Mouse (Mus musculus) cerebellum, adult 2 months (tissue): ENCODE measurements at regions not wholly inside any gene's neighbourhood (a gene's known extent, or its start where the extent isn't known, plus 50 kb on each side); places are given as distances from the start of the nearest gene placed in this dataset.

ENCODE experiments used
- CTCF ChIP-seq: fragments of 200-500 bp; IDR thresholded peaks from 2 replicates; pipeline ENCODE4 v1.5.1; 2011; ENCODE audit warnings: low read depth, mild to moderate bottlenecking, control low read depth, low read length, moderate library complexity, borderline replicate concordance; ENCODE audit not compliant: insufficient read depth
- POLR2A ChIP-seq: fragments of 200-500 bp; IDR thresholded peaks from 2 replicates; pipeline ENCODE4 v1.6.1; 2011; ENCODE audit warnings: low read length, control low read depth, borderline replicate concordance; ENCODE audit not compliant: insufficient read depth

DNA sequence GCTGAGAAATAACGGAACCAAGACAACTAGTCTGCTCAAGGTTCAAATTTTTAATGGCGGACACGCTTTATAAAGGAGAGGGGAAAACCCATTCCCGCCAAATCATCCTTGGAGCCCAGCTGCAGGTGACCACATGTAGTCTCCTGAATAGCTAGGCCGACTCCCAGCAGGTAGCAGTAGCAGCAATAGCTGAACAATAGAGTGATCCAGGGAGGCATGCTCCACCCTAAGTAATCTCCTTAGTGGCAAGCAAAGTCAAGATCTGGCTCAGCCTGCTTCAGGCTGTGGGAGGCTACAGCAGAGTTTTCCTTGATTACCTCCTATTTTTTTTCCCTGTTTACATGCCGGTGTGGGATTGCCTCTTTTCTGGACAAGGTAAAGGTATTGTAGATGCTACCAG lies 934.6 kb upstream of the Slc39a10 start:
- no peak for TF ChIP-seq POLR2A
- TF ChIP-seq CTCF: no peak
